Mouse (Mus musculus) hindbrain, embryonic 11.5 days (tissue): ENCODE data around the gene Utp4. TPM values are rescaled to one million over a fixed set of nuclear protein-coding genes. Genes with fewer than 3 reads are reported as not detected.
A peak's percentile ranks its signal among the peaks of the same experiment; 100 is the strongest.

Source experiments
- ATAC-seq: fragments of 200-750 bp; cut with Nextera tagmentation; 2 replicates; pipeline ENCODE4 v1.8.0; 2017; ENCODE audit warnings: mild to moderate bottlenecking, moderate TSS enrichment, moderate library complexity; ENCODE audit not compliant: low FRiP score
- DNase-seq: peaks from one replicate; pipeline ENCODE4 v3.0.0-alpha.2; 2015; ENCODE audit warnings: low spot score
- H3K27ac ChIP-seq: fragments of 300-500 bp; sonication (generic); 2 replicates; pipeline ENCODE4 v1.5.1; 2014; ENCODE audit warnings: mild to moderate bottlenecking, low read depth, low read length
- H3K27me3 ChIP-seq: fragments of 300-500 bp; sonication (generic); 2 replicates; pipeline ENCODE4 v1.6.1; 2014; ENCODE audit warnings: mild to moderate bottlenecking, low read length, moderate library complexity, mixed read lengths; ENCODE audit not compliant: control insufficient read depth, insufficient read depth
- H3K36me3 ChIP-seq: fragments of 300-500 bp; sonication (generic); 2 replicates; pipeline ENCODE4 v1.6.1; 2014; ENCODE audit warnings: mild to moderate bottlenecking, low read length, moderate library complexity, mixed read lengths; ENCODE audit not compliant: control insufficient read depth, insufficient read depth
- H3K4me1 ChIP-seq: fragments of 300-500 bp; sonication (generic); replicated peaks from 2 replicates; pipeline ENCODE4 v1.6.1; 2014; ENCODE audit warnings: low read length, mixed read lengths; ENCODE audit not compliant: control insufficient read depth, insufficient read depth
- H3K4me2 ChIP-seq: fragments of 300-500 bp; sonication (generic); replicated peaks from 2 replicates; pipeline ENCODE4 v1.6.1; 2014; ENCODE audit warnings: mild to moderate bottlenecking, low read depth, low read length
- H3K4me3 ChIP-seq: fragments of 300-500 bp; sonication (generic); 2 replicates; pipeline ENCODE4 v1.5.1; 2014; ENCODE audit warnings: low read depth, low read length
- H3K9ac ChIP-seq: fragments of 300-500 bp; sonication (generic); 2 replicates; pipeline ENCODE4 v1.6.1; 2014; ENCODE audit warnings: low read depth, low read length
- H3K9me3 ChIP-seq: fragments of 300-500 bp; sonication (generic); 2 replicates; pipeline ENCODE4 v1.6.1; 2016; ENCODE audit warnings: low read length; ENCODE audit not compliant: control insufficient read depth
- WGBS: fragments of 180-500 bp; shearing (Covaris S2); extraction: QIAGEN DNeasy Blood & Tissue Kit; methylation state at CpG from one replicate; pipeline ENCODE4 v1.1.7; 2014; 5-methylcytosine and 5-hydroxymethylcytosine counted together
- polyA plus RNA-seq: library from polyadenylated mRNA; unstranded; fragments of >200 nt; fragmentation: Nextera tagmentation; extraction: Ambion mirVana; gene quantifications from 2 replicates; pipeline ENCODE4 v1.2.1, GENCODE M21; 2014

The Utp4 gene
- polyA plus RNA-seq = 65.7 and 73.0 TPM in 2 replicates

- H3K4me3 ChIP-seq = peak within 1 kb of the TSS; percentile 96
- H3K4me1 ChIP-seq = no peaks in the 10 kb centered on the region
- peak within 1 kb of the TSS; percentile 91 for H3K27ac ChIP-seq
- H3K9ac ChIP-seq = peak within 1 kb of the TSS; percentile 97
- H3K4me2 ChIP-seq = peak within 1 kb of the TSS; percentile 69
- H3K9me3 ChIP-seq = no peaks in the 10 kb centered on the region
- H3K36me3 ChIP-seq = no peaks in the 10 kb centered on the region
- H3K27me3 ChIP-seq = no peaks in the 10 kb centered on the region
- DNase-seq = peak; percentile 94
- ATAC-seq = peak; percentile 95
- whole genome bisulfite sequencing = under 1% methylated on average over 62 of the region's 63 CpGs
Observed at GRCm38 (mm10) chr8:106893481-106894156, at the start of gene Utp4. Utp4 (plus strand) TSS chr8:106893636.

- 92% methylated on average over 10 of the region's 10 CpGs for WGBS
- ATAC-seq = no peak
- Histone ChIP-seq H3K9ac (no peak overlapping the region), H3K27me3 (no peaks in the 10 kb centered on the region), H3K4me3 (no peak overlapping the region), H3K9me3 (no peaks in the 10 kb centered on the region), H3K4me1 (no peaks in the 10 kb centered on the region), H3K4me2 (no peak overlapping the region), H3K27ac (no peak overlapping the region), H3K36me3 (no peaks in the 10 kb centered on the region)
- no peak for DNase-seq
Observed at GRCm38 (mm10) chr8:106850034-106850433, 43.4 kb upstream of the Utp4 start.

- WGBS = 49% methylated on average over 8 of the region's 8 CpGs
- no peak for DNase-seq
- Histone ChIP-seq H3K9ac (no peak overlapping the region), H3K4me1 (no peaks in the 10 kb centered on the region), H3K9me3 (no peaks in the 10 kb centered on the region), H3K27ac (no peak overlapping the region), H3K4me3 (no peak overlapping the region), H3K4me2 (no peak overlapping the region), H3K27me3 (no peaks in the 10 kb centered on the region), H3K36me3 (no peaks in the 10 kb centered on the region)
- ATAC-seq = no peak
Observed at GRCm38 (mm10) chr8:106854534-106855241, 38.7 kb upstream of the Utp4 start.

- WGBS = 75% methylated on average over 3 of the region's 3 CpGs
- ATAC-seq (no peak), DNase-seq (no peak)
- H3K4me1 ChIP-seq = no peaks in the 10 kb centered on the region
- no peaks in the 10 kb centered on the region for H3K9me3 ChIP-seq
- H3K27me3 ChIP-seq = no peaks in the 10 kb centered on the region
- H3K9ac ChIP-seq = no peak overlapping the region
- H3K4me3 ChIP-seq = no peak overlapping the region
- H3K27ac ChIP-seq = no peak overlapping the region
- no peak overlapping the region for H3K4me2 ChIP-seq
- no peaks in the 10 kb centered on the region for H3K36me3 ChIP-seq
Observed at GRCm38 (mm10) chr8:106855242-106855562, 38.2 kb upstream of the Utp4 start.

GRCm38 (mm10) chr8:106862845-106863244 lies 30.6 kb upstream of the Utp4 start:
- no peaks in the 10 kb centered on the region for H3K9me3 ChIP-seq
- H3K36me3 ChIP-seq = no peaks in the 10 kb centered on the region
- no peaks in the 10 kb centered on the region for H3K27me3 ChIP-seq
- no peak for DNase-seq
- H3K27ac ChIP-seq = no peak overlapping the region
- no peak overlapping the region for H3K4me2 ChIP-seq
- H3K4me3 ChIP-seq = no peak overlapping the region
- no peak overlapping the region for H3K9ac ChIP-seq
- 93% methylated on average over 10 of the region's 10 CpGs for WGBS
- H3K4me1 ChIP-seq = no peaks in the 10 kb centered on the region
- no peak for ATAC-seq

- peaks cover 2% of the 10 kb centered on the region; the same call in 1 of the 2 replicates for H3K4me1 ChIP-seq
- H3K9me3 ChIP-seq = no peaks in the 10 kb centered on the region
- no peaks in the 10 kb centered on the region for H3K36me3 ChIP-seq
- H3K27ac ChIP-seq = no peak overlapping the region
- DNase-seq (no peak), ATAC-seq (no peak)
- H3K4me3 ChIP-seq = no peak overlapping the region
- H3K9ac ChIP-seq = no peak overlapping the region
- 70% methylated on average over 9 of the region's 9 CpGs for WGBS
- H3K4me2 ChIP-seq = no peak overlapping the region
- peaks cover 7% of the 10 kb centered on the region for H3K27me3 ChIP-seq
Observed at GRCm38 (mm10) chr8:106865354-106865753, 28.1 kb upstream of the Utp4 start.

- WGBS = 1% methylated on average over 18 of the region's 18 CpGs
- no peak for ATAC-seq
- Histone ChIP-seq H3K9me3 (no peaks in the 10 kb centered on the region), H3K36me3 (no peaks in the 10 kb centered on the region), H3K27ac (no peak within 1 kb of the TSS), H3K4me2 (peak within 1 kb of the TSS; percentile 98), H3K9ac (peak within 1 kb of the TSS; percentile 31), H3K27me3 (peaks cover 26% of the 10 kb centered on the region), H3K4me3 (peak within 1 kb of the TSS; percentile 48), H3K4me1 (peaks cover 10% of the 10 kb centered on the region)
- DNase-seq = peak; percentile 46
Observed at GRCm38 (mm10) chr8:106870051-106870450, 23.4 kb upstream of the Utp4 start, which contains the start of gene Has3. Has3 (plus strand) TSS chr8:106870242.

GRCm38 (mm10) chr8:106870537-106871327 lies 22.7 kb upstream of the Utp4 start:
- Histone ChIP-seq H3K4me2 (peak overlapping the region; percentile 98), H3K9ac (peak overlapping the region; percentile 31), H3K27ac (no peak overlapping the region), H3K27me3 (peaks cover 26% of the 10 kb centered on the region), H3K4me3 (peak overlapping the region; percentile 48), H3K9me3 (no peaks in the 10 kb centered on the region), H3K36me3 (no peaks in the 10 kb centered on the region), H3K4me1 (peaks cover 10% of the 10 kb centered on the region)
- WGBS = under 1% methylated on average over 57 of the region's 63 CpGs
- ATAC-seq = peak; percentile 74
- peak; percentile 78 for DNase-seq
